Mouse (Mus musculus) layer of hippocampus, adult 2 months (tissue): Measurements from ENCODE around the gene Nsrp1. TPM values are rescaled to one million over a fixed set of nuclear protein-coding genes. Genes with fewer than 3 reads are reported as not detected.
"Not testable (repeated sequence)": the region's sequence is repeated elsewhere in the genome, so short reads cannot be mapped to it uniquely, and the experiment has no call there.

Experiments
- DNase-seq, 2 experiments: peaks; one replicate each; pipeline ENCODE4 v3.0.0; 2022; ENCODE audit warnings: low spot score in 2 of 2
- H3K27ac ChIP-seq: fragments of 200-600 bp; 2 replicates; pipeline ENCODE4 v1.8.1; 2022
- H3K4me3 ChIP-seq: fragments of 200-600 bp; 2 replicates; pipeline ENCODE4 v1.8.1; 2022; ENCODE audit warnings: mild to moderate bottlenecking
- CTCF ChIP-seq: fragments of 200-600 bp; conservative IDR thresholded peaks from 2 replicates; pipeline ENCODE4 v1.8.1; 2022; ENCODE audit warnings: antibody characterized with exemption, mild to moderate bottlenecking, moderate library complexity
- long read RNA-seq, 2 experiments: library from polyadenylated mRNA; stranded (forward); transcript quantifications; one replicate each; pipeline ENCODE4 v2.0.0; 2021; ENCODE audit warnings: borderline mapping rate in 2 of 2
- total RNA-seq, 2 experiments: library from RNA; stranded (reverse); gene quantifications; 2 replicates each; pipeline ENCODE4 v1.2.3; 2021

Nsrp1 gene
- total RNA-seq: 10 to 100 TPM; 18.1 to 20.1 TPM
- long read RNA-seq, experiment 1, transcript Nsrp1-201 (7 exons, 3,114 nt): major isoform, 14 of 20 reads
- long read RNA-seq, experiment 1, partial matches to known transcripts: 1 of 20 reads
- long read RNA-seq, experiment 1, other reads (novel, unspliced or antisense): 5 of 20 reads
- long read RNA-seq, experiment 2, transcript Nsrp1-201 (7 exons, 3,114 nt): major isoform, 28 of 33 reads
- long read RNA-seq, experiment 2, partial matches to known transcripts: 0 of 33 reads
- long read RNA-seq, experiment 2, other reads (novel, unspliced or antisense): 5 of 33 reads

DNA sequence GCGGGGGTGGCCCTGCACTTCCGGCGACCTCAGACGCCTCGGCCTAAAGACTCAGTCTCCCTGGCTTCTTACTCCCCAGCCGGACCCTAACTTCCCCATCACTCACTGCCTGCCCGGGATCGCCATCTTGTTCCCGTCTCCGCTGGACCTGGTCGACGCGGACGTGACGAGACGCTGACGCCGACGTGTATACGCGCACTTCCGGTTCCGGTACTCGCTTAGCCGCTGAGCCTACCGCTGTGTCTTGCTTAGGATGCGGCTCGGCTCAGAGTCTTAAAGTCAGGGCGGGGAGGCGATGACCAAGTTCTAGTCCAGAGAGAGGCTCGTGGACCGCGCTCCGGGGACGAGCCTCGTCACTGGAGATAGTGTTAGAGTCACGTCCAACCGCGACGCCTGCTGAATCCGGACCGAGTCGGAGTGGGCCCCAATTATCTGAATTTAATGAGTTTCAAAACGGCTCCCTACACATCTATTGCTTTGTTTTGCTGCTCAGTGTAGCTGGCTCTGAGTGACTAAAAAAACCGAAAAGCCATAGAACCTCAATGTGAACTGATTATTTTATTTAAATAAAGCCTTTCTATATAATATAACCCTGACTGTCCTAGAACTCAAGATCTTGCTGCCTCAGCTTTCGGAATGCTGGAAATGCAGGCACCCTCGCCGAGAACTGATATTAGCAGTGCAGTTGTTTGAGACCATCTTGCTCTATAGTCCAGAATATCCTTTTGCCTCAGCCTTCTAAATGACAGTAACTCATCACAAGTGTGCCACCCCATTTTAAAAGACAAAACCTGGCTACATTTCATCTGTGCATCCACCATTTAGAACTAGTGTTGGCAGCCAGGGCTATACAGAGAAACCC is at the start of gene Nsrp1:
Gene Nsrp1 (minus strand): TSS at position 163 of the 862 bp plus-strand sequence.
- peak; percentile 93 to 94 for DNase-seq
- Histone ChIP-seq H3K27ac (peak within 1 kb of the TSS; percentile 92), H3K4me3 (peak within 1 kb of the TSS; percentile 91)
- TF ChIP-seq CTCF: no peak

DNA sequence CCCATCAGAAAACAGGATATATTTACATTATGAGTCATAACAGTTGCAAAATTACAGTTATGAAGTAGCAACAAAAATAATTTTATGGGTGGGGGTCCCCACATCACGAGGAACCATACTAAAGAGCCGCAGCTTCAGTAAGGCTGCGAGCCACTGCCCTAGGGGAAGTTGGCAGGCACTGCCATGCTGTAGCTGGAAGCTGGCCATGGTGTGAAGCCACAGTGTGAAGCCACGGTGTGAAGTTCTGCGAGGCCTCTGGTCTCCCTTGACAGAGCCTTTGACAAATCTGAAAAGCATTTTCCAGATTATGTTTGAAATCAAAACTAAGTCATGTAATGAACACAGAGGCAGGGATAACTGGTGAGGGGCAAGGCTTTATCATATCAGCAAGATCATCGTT is 32.9 kb upstream of the Nsrp1 start:
- no peak for TF ChIP-seq CTCF
- H3K27ac ChIP-seq: no peak overlapping the region
- no peak overlapping the region for H3K4me3 ChIP-seq
- DNase-seq: no peak

DNA sequence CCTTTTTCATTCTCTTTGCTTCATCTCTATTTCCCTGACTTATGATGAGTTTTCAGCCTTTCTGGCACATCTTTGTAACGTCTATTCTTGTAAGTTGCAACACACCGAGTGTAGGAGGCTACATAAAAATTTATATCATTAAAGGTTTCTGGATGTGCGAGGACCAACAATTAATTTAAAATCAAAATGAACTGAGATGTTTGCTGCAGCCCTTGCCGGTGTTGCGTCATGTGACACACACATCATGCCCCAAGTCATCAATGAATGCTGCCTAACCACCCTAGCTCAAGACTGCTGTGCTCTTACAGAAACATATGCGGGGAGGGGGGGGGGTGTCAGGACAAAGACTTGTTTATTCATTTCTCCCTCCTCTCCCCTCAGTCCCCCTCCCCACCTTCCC is 30.2 kb upstream of the Nsrp1 start:
- H3K27ac ChIP-seq: no peak overlapping the region
- H3K4me3 ChIP-seq: no peak overlapping the region
- DNase-seq: no peak
- TF ChIP-seq CTCF: no peak

DNA sequence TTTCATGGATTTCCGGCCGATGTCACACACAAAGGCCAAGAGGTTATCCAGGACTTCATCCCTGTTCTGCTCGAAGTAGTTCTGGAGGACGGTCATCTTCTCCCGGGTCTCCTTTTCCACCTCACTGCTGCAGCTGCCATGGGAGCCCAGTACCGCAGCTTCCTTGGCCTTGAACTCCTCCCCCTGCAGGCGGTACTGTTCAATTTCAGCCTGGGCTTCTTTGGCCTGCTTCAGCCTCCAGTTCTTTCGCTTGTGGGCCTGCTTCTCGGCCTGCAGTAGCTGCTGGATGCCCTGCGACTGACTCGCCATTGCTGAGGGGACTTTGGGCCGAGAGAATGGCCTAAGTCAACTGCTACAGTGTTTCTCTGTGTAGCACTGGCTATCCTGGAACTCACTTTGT is 29.6 kb upstream of the Nsrp1 start:
- H3K27ac ChIP-seq, DNase-seq, H3K4me3 ChIP-seq: not testable (repeated sequence)

DNA sequence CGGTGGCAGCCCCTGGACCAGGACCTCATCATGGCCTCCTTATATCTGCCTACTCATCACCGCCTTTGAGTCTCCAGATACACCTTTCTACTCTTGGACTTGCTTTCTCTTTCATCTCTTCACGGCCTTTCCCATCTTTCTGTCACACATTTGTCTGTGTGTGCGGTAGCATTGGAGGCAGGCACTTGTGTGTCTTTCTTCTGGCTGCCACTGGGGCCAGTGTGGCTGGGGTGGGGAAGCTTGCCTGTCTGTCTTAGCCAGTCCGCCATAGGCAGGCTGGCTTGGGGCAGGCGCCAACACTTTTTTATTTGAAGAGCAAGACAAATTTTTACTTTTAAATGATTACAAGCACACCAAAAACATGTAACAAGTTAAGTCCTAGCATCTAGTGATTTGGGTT is 28.7 kb upstream of the Nsrp1 start:
- no peak for TF ChIP-seq CTCF
- no peak for DNase-seq
- H3K27ac ChIP-seq: no peak overlapping the region
- no peak overlapping the region for H3K4me3 ChIP-seq

DNA sequence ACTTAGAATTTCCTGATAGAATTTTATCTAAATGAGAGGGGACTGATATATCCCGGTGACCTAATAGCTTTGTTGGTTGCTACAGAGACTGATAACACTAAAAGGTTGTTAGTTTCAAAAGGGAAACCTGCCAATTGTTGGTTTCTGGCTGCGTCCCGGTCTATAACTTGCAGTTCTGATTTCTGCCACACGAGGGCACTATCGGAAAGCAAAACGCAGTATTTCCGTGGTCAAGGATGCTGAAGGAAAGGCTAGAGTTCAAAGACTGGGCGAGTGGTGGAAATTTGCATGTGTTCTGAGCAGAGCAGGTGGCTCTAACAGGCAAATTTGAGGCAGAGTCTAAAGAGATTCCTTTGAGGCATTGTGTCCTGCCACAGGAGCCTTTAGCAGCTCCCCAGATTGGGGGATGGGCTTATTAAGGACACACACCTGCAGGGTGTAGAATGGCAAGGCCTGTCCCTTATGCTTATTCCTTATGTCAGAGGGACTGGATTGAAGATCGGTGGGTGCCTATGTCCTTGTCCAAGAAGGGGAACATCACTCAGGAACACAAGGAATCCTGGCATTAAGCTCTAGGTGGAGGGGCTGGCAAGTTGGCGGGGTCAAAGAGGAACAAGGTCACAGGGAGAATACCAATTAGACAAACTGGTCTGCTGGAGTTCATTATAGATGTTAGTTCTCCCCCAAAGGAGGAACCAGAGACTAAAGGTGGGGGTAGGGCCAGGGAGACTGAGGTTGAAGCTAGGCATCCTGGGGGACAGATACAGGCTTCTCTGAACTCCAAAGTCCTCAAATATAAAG is 22.1 kb upstream of the Nsrp1 start:
- H3K27ac ChIP-seq: no peak overlapping the region
- DNase-seq: peak; percentile 43 to 83
- peak; percentile 96 for TF ChIP-seq CTCF
- H3K4me3 ChIP-seq: peak overlapping the region; percentile 38; the same call in 1 of the 2 replicates

DNA sequence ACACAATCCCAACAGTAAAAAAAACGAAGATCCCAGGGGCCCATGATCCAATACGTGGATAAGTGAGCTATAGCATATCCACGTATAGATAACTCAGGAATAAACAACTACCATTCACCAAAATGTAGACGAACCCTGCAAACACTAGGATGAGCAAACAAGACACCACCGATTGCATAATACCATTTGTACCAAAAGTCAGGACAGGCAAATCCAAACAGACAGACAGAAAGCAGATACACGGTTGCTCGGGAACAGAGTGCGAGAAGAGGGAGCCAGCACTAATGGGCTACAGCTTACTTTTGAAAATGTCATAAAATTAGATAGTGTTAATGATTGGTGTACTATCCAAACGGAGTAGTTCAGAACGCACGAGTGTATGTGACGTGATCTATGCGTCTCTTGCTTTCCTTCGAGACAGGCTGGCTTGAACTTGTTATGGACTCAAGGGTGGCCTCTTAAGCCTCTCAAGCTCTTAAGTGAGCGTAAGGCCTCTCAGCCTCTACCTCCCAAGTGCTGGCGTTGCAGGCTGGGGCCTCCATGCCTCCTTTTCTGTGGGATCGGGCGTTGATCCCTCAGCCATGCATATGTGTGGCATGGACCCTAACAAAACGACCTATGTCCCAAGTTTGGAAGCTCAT is 20.2 kb upstream of the Nsrp1 start:
- TF ChIP-seq CTCF: no peak
- no peak overlapping the region for H3K27ac ChIP-seq
- no peak overlapping the region for H3K4me3 ChIP-seq
- no peak for DNase-seq

DNA sequence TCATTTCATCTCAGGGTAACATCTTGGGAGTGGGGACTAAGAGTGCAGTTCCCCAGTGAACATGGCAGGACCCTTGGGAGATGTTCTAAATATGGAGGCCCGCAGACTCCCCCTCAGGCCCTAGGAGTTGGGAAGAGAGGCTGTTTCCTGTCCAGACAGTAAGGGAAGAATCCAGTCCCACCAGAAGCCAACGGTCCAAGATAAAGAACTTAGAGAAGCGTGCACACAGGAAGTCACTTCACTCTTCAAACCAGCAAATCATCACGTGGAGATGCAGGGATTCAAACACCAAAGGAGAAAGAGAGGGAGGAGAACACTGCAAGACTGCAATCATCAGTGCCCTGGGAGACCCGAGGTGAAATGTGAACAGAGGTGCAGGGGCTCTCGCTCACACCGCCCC is 18.8 kb upstream of the Nsrp1 start:
- no peak for TF ChIP-seq CTCF
- no peak overlapping the region for H3K4me3 ChIP-seq
- no peak for DNase-seq
- H3K27ac ChIP-seq: no peak overlapping the region

DNA sequence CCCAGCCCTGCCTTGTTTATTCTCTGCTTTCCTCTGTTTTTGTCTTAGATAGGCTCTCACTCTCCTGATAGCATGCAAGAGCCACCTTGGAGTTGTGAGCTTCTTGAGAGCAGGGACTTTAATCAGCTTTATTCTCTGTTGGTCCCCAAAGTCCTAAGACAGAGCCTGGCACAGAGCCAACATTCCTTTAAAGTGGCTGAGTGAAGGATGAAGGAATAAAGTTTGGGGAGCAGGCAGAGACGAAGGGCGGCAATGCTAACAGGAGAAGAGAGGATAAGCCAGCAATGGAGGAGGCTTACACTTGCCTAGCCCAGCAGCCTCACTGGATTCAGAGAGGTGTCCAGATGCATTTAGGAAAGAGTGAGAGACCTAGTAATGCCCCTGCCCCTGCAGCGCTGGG is 18.3 kb upstream of the Nsrp1 start:
- no peak overlapping the region for H3K4me3 ChIP-seq
- no peak for DNase-seq
- H3K27ac ChIP-seq: no peak overlapping the region
- TF ChIP-seq CTCF: no peak

DNA sequence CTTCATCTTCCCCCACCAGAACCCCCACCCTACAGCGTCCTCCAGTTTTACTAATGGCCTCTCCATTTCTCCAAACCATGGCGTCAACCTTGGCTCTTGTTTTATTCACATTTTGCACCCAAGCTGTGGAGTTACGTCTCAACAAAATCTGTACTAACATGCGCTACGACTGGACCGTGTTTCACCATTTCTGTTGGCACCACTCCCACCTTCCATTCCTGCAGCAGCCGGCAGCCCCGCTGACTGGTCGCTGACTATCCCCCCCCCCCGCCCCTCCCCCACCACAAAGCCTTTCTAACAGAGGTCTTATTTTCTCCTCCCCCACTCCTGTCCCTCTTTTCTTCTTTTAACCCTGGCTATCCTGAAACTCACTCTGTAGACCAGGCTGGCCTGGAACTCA is 17.0 kb upstream of the Nsrp1 start:
- no peak for DNase-seq
- Histone ChIP-seq H3K4me3 (no peak overlapping the region), H3K27ac (no peak overlapping the region)
- TF ChIP-seq CTCF: no peak

DNA sequence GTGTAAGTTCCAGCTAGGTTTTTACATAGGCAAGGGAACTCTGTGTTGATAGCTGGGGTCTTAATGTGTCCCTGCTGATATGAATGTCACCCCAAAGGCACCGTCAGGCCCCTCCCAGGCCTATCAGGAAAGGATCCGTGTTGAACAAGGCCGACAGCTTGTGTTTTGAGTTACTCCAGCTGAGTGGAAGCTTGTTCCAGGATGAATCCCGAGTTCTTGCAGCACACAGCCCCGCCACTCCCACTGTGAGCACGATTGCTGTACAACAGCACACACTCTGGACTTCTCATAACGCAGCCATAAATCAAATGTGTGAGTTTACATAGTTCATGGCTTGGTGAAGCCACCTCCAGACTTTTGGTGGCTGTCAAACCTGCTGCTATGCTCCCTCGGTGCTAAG is 15.9 kb upstream of the Nsrp1 start:
- DNase-seq: peak in 1 of 2 experiments; percentile 20
- Histone ChIP-seq H3K4me3 (no peak overlapping the region), H3K27ac (no peak overlapping the region)
- TF ChIP-seq CTCF: no peak

DNA sequence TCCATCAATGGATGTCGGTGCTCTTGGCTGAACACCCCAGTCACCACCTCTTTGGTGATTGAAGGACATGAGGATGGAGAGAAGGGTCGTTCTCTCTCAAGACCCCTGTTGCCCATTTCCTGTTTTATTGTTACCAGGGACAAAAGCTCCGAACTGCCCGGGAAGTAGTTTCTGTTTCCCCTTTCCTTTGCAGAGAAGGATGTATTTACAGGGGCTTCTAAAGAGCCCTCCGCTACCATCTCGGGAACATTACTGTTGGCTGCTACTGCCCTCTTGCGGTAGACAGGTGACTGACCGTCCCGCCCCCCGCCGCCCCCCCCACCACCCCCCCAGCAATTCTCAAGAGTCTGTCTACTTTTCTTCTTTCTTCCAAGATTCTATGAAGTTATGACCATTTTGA is 15.0 kb upstream of the Nsrp1 start:
- H3K4me3 ChIP-seq: peak overlapping the region; percentile 45
- H3K27ac ChIP-seq: no peak overlapping the region
- DNase-seq: peak in 1 of 2 experiments; percentile 36

More for the DNA sequence above, 15.0 kb upstream of the Nsrp1 start:
- TF ChIP-seq CTCF: peak; percentile 75
